Mouse (Mus musculus) erythroblast, embryonic 14.5 days (primary cell): ENCODE measurements around the gene Ccdc71.

Experiments
- GATA1 ChIP-seq: IDR thresholded peaks from 2 replicates; pipeline ENCODE4 v1.6.1; 2012; ENCODE audit warnings: low read length, inconsistent platforms, mixed read lengths
- TAL1 ChIP-seq: IDR thresholded peaks from 3 replicates; pipeline ENCODE4 v1.6.1; 2012; ENCODE audit warnings: low read length, inconsistent platforms, mixed read lengths

DNA sequence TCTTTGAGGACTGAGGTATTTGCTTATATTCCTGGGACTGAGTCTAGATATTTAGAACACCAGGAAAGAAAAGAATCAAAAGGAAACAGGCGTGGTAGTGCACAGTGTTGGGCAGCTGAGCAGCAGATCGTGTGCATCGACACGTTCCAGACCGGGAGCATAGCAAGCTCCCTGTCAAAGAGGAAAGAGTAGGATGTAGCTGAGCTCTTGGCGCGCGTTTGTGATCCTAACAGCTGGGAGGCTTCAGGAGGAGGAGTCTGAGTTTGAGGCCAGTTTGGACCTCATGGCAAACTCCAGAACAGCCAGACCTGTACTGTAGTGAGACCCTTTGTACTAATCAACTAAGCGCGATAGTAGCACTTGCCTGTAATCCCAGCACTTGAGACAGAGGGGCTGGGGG lies 1.9 kb downstream of the Ccdc71 start:
- TF ChIP-seq GATA1 (no peak), TAL1 (no peak)
